8 mouse cellular contexts compared by ENCODE assay signal in genomic region chr5:9419964-9420363, GRCm38 (mm10).
DNase-seq lines count a peak whose midpoint lies in the region; ATAC-seq and TF ChIP-seq lines count a peak whose summit lies in the region.

No protein-coding gene starts in this region.

- H3K27ac ChIP-seq in heart, adult 2 months = no peak overlapping the region
- no peak overlapping the region for H3K27ac ChIP-seq in hindbrain, postnatal 0 days

- H3K27me3 ChIP-seq in heart, adult 2 months (ENCODE audit: control insufficient read depth, insufficient read depth, low read length) = no peaks in the 10 kb centered on the region
- H3K27me3 ChIP-seq in hindbrain, postnatal 0 days (ENCODE audit: insufficient read depth, low read length) = no peaks in the 10 kb centered on the region

- 24% methylated on average over 1 of the region's 1 CpGs for WGBS in heart, adult 2 months
- 76% methylated on average over 1 of the region's 1 CpGs for WGBS in hindbrain, postnatal 0 days

- H3K79me2 ChIP-seq in heart, adult 2 months (replicated peaks; ENCODE audit: control insufficient read depth, insufficient read depth, low read length) = no peaks in the 10 kb centered on the region

- no peak overlapping the region for H3K4me2 ChIP-seq in hindbrain, postnatal 0 days (ENCODE audit: low read depth, low read length)

- intact Hi-C loops in heart, adult 2 months (cut with DNase I) = loop anchor here (10.0 kb wide), 1 partner anchor 345 kb away; no protein-coding TSS in a partner anchor

- H3K9ac ChIP-seq in heart, adult 2 months (ENCODE audit: low read depth, low read length) = no peak overlapping the region
- no peak overlapping the region for H3K9ac ChIP-seq in hindbrain, postnatal 0 days (replicated peaks; ENCODE audit: low read length)

- ATAC-seq in hindbrain, postnatal 0 days = peak; percentile 78

- peak; percentile 15; the same call in 1 of the 2 replicates for TF ChIP-seq CTCF in heart, adult 2 months (IDR thresholded peaks at IDR 0.05)
- peak; percentile 67 for TF ChIP-seq CTCF in hindbrain, postnatal 0 days (IDR thresholded peaks at IDR 0.05; ENCODE audit: low read depth)

- no peaks in the 10 kb centered on the region for H3K4me1 ChIP-seq in heart, adult 2 months (ENCODE audit: control insufficient read depth, insufficient read depth, low read length)
- H3K4me1 ChIP-seq in hindbrain, postnatal 0 days (ENCODE audit: insufficient read depth, low read length) = no peaks in the 10 kb centered on the region

- H3K36me3 ChIP-seq in heart, adult 2 months (ENCODE audit: control insufficient read depth, insufficient read depth, low read length) = no peaks in the 10 kb centered on the region
- H3K36me3 ChIP-seq in hindbrain, postnatal 0 days (ENCODE audit: insufficient read depth, low read length) = no peaks in the 10 kb centered on the region

- no peak for TF ChIP-seq POLR2A in heart, adult 2 months (IDR thresholded peaks at IDR 0.05; ENCODE audit: insufficient read depth, low read depth, low read length)

- no peak for TF ChIP-seq EP300 in heart, adult 2 months (IDR thresholded peaks at IDR 0.05; ENCODE audit: insufficient read depth, low read depth, low read length)

- no peak for DNase-seq in heart, adult 2 months
- no peak for DNase-seq in heart, adult 9 months (ENCODE audit: low spot score in 2 of 2)
- DNase-seq in A20 (ENCODE audit: low read depth, low spot score) = peak; percentile 21
- peak; percentile 25 to 65 for DNase-seq in cerebellum, postnatal 25 days
- DNase-seq in hindbrain, postnatal 0 days (ENCODE audit: low spot score) = peak; percentile 58
- DNase-seq in retina, adult 2 months (ENCODE audit: low read depth, low spot score) = peak; percentile 6
- DNase-seq in ovary, postnatal 14 days (ENCODE audit: low spot score) = no peak
- DNase-seq in thymus, postnatal 14 days = no peak

- no peaks in the 10 kb centered on the region for H3K9me3 ChIP-seq in hindbrain, postnatal 0 days (ENCODE audit: low read length)

- no peak overlapping the region for H3K4me3 ChIP-seq in heart, adult 2 months
- no peak overlapping the region for H3K4me3 ChIP-seq in hindbrain, postnatal 0 days (ENCODE audit: low read length)

Comparison
In these comparisons a context has a peak if more than half of its experiments do, and no peak if none do; other contexts are left out.
1. DNase-seq: peak in A20 (single experiment), cerebellum, postnatal 25 days (2 of 2), hindbrain, postnatal 0 days (single experiment) and retina, adult 2 months (single experiment); none in heart, adult 2 months (0 of 2), heart, adult 9 months (0 of 2), ovary, postnatal 14 days (single experiment) and thymus, postnatal 14 days (single experiment).